Comparison of ENCODE assay signal across 25 mouse cellular contexts in the genomic region with DNA sequence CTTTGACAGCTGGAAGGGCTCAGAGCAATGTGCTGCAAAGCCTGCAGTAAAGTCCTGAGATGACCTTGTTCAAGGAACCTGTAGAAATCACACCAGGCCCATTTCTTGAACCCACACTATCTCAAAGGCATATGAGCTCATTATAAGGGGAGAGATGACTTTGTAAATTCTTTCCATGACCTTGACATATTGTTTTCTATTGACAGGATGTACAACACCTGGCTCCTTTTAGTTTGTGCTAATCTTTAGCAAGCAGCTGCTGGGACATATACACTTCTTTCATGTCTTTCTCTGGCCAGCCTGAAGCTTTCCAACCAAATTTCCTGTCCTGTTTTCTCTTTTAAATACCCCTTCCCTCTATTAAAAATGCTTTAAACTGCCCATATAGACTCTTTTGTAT. TPM values are rescaled to one million over a fixed set of nuclear protein-coding genes. Genes with fewer than 3 reads are reported as not detected.
A peak's percentile ranks its signal among the peaks of the same experiment; 100 is the strongest.
DNase-seq lines count a peak whose midpoint lies in the region; ATAC-seq and TF ChIP-seq lines count a peak whose summit lies in the region.
"Had no signal": no experiment of that assay in that cellular context is flagged by ENCODE, and none has a peak within 500 bp of the region (broad histone marks: within the 10 kb centered on the region; RNA-seq: fewer than 3 reads in every experiment).

No protein-coding gene starts in this region.

- no peak overlapping the region for H3K4me3 ChIP-seq in gastrocnemius, adult 2 months
- no peak overlapping the region for H3K4me3 ChIP-seq in lung, embryonic 16.5 days (ENCODE audit: low read length)
- no peak overlapping the region for H3K4me3 ChIP-seq in lung, adult 2 months (replicated peaks; ENCODE audit: extremely low read depth, low read depth, low read length)
- H3K4me3 ChIP-seq: forebrain, embryonic 10.5 days; forebrain, embryonic 13.5 days; heart, embryonic 13.5 days; hindbrain, embryonic 10.5 days; hindbrain, embryonic 13.5 days had no signal

- H3K36me3 ChIP-seq in lung, embryonic 16.5 days (ENCODE audit: control insufficient read depth, insufficient read depth, low read length): no peaks in the 10 kb centered on the region
- H3K36me3 ChIP-seq: forebrain, embryonic 10.5 days; heart, embryonic 13.5 days; hindbrain, embryonic 10.5 days; hindbrain, embryonic 13.5 days had no signal

- no peaks in the 10 kb centered on the region for H3K9me3 ChIP-seq in lung, embryonic 16.5 days (ENCODE audit: control insufficient read depth, low read length)
- H3K9me3 ChIP-seq: forebrain, embryonic 10.5 days; forebrain, embryonic 13.5 days; heart, embryonic 13.5 days; hindbrain, embryonic 10.5 days; hindbrain, embryonic 13.5 days had no signal

- no peak overlapping the region for H3K9ac ChIP-seq in lung, embryonic 16.5 days (ENCODE audit: low read length)
- H3K9ac ChIP-seq: forebrain, embryonic 13.5 days; heart, embryonic 13.5 days; hindbrain, embryonic 13.5 days had no signal

- 0 out of 2 replicates have a peak, but pooled peaks cover 6% of the 10 kb centered on the region for H3K4me1 ChIP-seq in lung, embryonic 16.5 days (replicated peaks; ENCODE audit: control insufficient read depth, insufficient read depth, low read length)
- H3K4me1 ChIP-seq in lung, adult 2 months (ENCODE audit: control insufficient read depth, insufficient read depth, low read length): peaks cover 22% of the 10 kb centered on the region
- H3K4me1 ChIP-seq: forebrain, embryonic 10.5 days; forebrain, embryonic 13.5 days; hindbrain, embryonic 10.5 days; hindbrain, embryonic 13.5 days had no signal

- intact Hi-C loops in gastrocnemius, adult 2 months (cut with DNase I): loop anchor here (5.0 kb wide), 1 partner anchor 46 kb away; the partner anchor contains the start of gene Cd200

- no peak for ATAC-seq in lung, embryonic 16.5 days (ENCODE audit: low read depth)
- ATAC-seq in CD4-positive, CD25-positive, alpha-beta regulatory T cell, adult 4 months: peak; percentile 73
- peak; percentile 75 for ATAC-seq in inflammation-experienced regulatory T-cells, adult 6 months
- ATAC-seq: forebrain, embryonic 13.5 days; forebrain, embryonic 16.5 days; hindbrain, embryonic 16.5 days; intestine, embryonic 16.5 days; Patski had no signal

- peak overlapping the region; percentile 66 for H3K27ac ChIP-seq in gastrocnemius, adult 2 months
- H3K27ac ChIP-seq in lung, embryonic 16.5 days (ENCODE audit: low read length): peak overlapping the region; percentile 29; the same call in 1 of the 2 replicates
- H3K27ac ChIP-seq: forebrain, embryonic 10.5 days; forebrain, embryonic 13.5 days; heart, embryonic 13.5 days; hindbrain, embryonic 10.5 days; hindbrain, embryonic 13.5 days had no signal

- H3K27me3 ChIP-seq in lung, embryonic 16.5 days (ENCODE audit: control insufficient read depth, insufficient read depth, low read depth, low read length): no peaks in the 10 kb centered on the region
- H3K27me3 ChIP-seq: forebrain, embryonic 13.5 days; heart, embryonic 13.5 days; hindbrain, embryonic 13.5 days; Patski had no signal

- TF ChIP-seq CTCF in gastrocnemius, adult 2 months (IDR thresholded peaks at IDR 0.05): no peak
- no peak for TF ChIP-seq CTCF in lung, adult 2 months (IDR thresholded peaks at IDR 0.05; ENCODE audit: insufficient read depth, low read length)

- TF ChIP-seq POLR2A in lung, adult 2 months (IDR thresholded peaks at IDR 0.05; ENCODE audit: borderline replicate concordance, extremely low read depth, low read depth, low read length): no peak

- no peak for DNase-seq in gastrocnemius, adult 2 months
- DNase-seq in gastrocnemius, postnatal 25 days: no peak
- no peak for DNase-seq in lung, adult 2 months
- DNase-seq in gastrocnemius, adult 18-20 months (ENCODE audit: low spot score): no peak
- no peak for DNase-seq in right cerebral cortex, postnatal 10 days (ENCODE audit: low spot score in 2 of 2)
- DNase-seq: adrenal gland, adult 2 months; adrenal gland, postnatal 14 days; cerebellum, adult 18-20 months; cerebellum, adult 9-10 months; cerebellum, postnatal 14 days; heart, adult 11 months; heart, postnatal 36 days; kidney, adult 18-20 months had no signal

- no peak overlapping the region for H3K4me2 ChIP-seq in lung, embryonic 16.5 days (ENCODE audit: low read depth, low read length)
- H3K4me2 ChIP-seq: forebrain, embryonic 13.5 days; heart, embryonic 13.5 days; hindbrain, embryonic 13.5 days had no signal

RNA-seq across cellular contexts. Expression of gene Cd200, which starts 47.4 kb away (rescaled TPM):
- total RNA-seq in gastrocnemius, adult 2 months (2021): 10 to 100 TPM; 10.4 to 20.1 TPM
- total RNA-seq in gastrocnemius, postnatal 25 days (2021): 10 to 100 TPM; 19.6 to 20.7 TPM
- polyA plus RNA-seq in lung, embryonic 16.5 days (2015; fragmentation: Nextera tagmentation; extraction: Ambion mirVana): 80.1 and 82.9 TPM in 2 replicates
- polyA plus RNA-seq in lung, adult 2 months (2012; rRNA removed): 207 and 212 TPM in 2 replicates
- 100 to 1,000 TPM; 163 to 168 TPM for polyA plus RNA-seq in CD4-positive, CD25-positive, alpha-beta regulatory T cell, adult 4 months (2017; shearing (Covaris generic))
- 100 to 1,000 TPM in 2 of 3 experiments, 10 to 100 TPM in 1; 84.4 to 386 (median 244) TPM for polyA plus RNA-seq in inflammation-experienced regulatory T-cells, adult 6 months (2017; shearing (Covaris generic))
- 10 to 100 TPM; 11.3 to 18.1 TPM for total RNA-seq in gastrocnemius, adult 18-20 months (2021)
